Mouse (Mus musculus) hindbrain, postnatal 0 days (tissue): ENCODE measurements around the gene Fhl2. TPM values are rescaled to one million over a fixed set of nuclear protein-coding genes. Genes with fewer than 3 reads are reported as not detected.

ENCODE experiments used
- ATAC-seq: fragments of 200-750 bp; cut with Nextera tagmentation; 2 replicates; pipeline ENCODE4 v1.8.0; 2017; ENCODE audit warnings: mild to moderate bottlenecking, moderate TSS enrichment, moderate library complexity
- DNase-seq: peaks from one replicate; pipeline ENCODE4 v3.0.0-alpha.2; 2015; ENCODE audit warnings: low spot score
- H3K27ac ChIP-seq: fragments of 300-500 bp; sonication (generic); 2 replicates; pipeline ENCODE4 v1.5.1; 2014; ENCODE audit warnings: mild to moderate bottlenecking
- H3K27me3 ChIP-seq: fragments of 300-500 bp; sonication (generic); 2 replicates; pipeline ENCODE4 v1.6.1; 2014; ENCODE audit warnings: low read length, mixed read lengths; ENCODE audit not compliant: insufficient read depth
- H3K36me3 ChIP-seq: fragments of 300-500 bp; sonication (generic); 2 replicates; pipeline ENCODE4 v1.6.1; 2014; ENCODE audit warnings: low read length, mixed read lengths; ENCODE audit not compliant: insufficient read depth
- H3K4me1 ChIP-seq: fragments of 300-500 bp; sonication (generic); 2 replicates; pipeline ENCODE4 v1.6.1; 2014; ENCODE audit warnings: antibody characterized with exemption, low read length, mixed read lengths; ENCODE audit not compliant: insufficient read depth
- H3K4me2 ChIP-seq: fragments of 300-500 bp; sonication (generic); 2 replicates; pipeline ENCODE4 v1.6.1; 2014; ENCODE audit warnings: low read depth, mild to moderate bottlenecking, low read length, moderate library complexity, mixed read lengths
- H3K4me3 ChIP-seq: fragments of 300-500 bp; sonication (generic); 2 replicates; pipeline ENCODE4 v1.5.1; 2014; ENCODE audit warnings: low read length
- H3K9ac ChIP-seq: fragments of 300-500 bp; sonication (generic); replicated peaks from 2 replicates; pipeline ENCODE4 v1.6.1; 2014; ENCODE audit warnings: mild to moderate bottlenecking, low read length, moderate library complexity, mixed read lengths
- H3K9me3 ChIP-seq: fragments of 300-500 bp; sonication (generic); 2 replicates; pipeline ENCODE4 v1.6.1; 2016; ENCODE audit warnings: low read length, mixed read lengths
- CTCF ChIP-seq: IDR thresholded peaks from 2 replicates; pipeline ENCODE4 v1.5.1; 2016; ENCODE audit warnings: antibody characterized with exemption, control low read depth, low read depth
- WGBS: fragments of 180-500 bp; shearing (Covaris S2); extraction: QIAGEN DNeasy Blood & Tissue Kit; methylation state at CpG from one replicate; pipeline ENCODE4 v1.1.7; 2014; 5-methylcytosine and 5-hydroxymethylcytosine counted together
- polyA plus RNA-seq: library from polyadenylated mRNA; unstranded; fragments of >200 nt; fragmentation: Nextera tagmentation; extraction: Ambion mirVana; gene quantifications from 2 replicates; pipeline ENCODE4 v1.2.1, GENCODE M21; 2015
- total RNA-seq: library from RNA; depleted of rRNA; stranded (reverse); fragments of >200 nt; gene quantifications from 2 replicates; pipeline ENCODE4 v1.2.3, GENCODE M21; 2014

The Fhl2 gene
- total and polyA plus RNA-seq, 2 experiments from 2014 or later, result 24.5 to 29.7 TPM

DNA sequence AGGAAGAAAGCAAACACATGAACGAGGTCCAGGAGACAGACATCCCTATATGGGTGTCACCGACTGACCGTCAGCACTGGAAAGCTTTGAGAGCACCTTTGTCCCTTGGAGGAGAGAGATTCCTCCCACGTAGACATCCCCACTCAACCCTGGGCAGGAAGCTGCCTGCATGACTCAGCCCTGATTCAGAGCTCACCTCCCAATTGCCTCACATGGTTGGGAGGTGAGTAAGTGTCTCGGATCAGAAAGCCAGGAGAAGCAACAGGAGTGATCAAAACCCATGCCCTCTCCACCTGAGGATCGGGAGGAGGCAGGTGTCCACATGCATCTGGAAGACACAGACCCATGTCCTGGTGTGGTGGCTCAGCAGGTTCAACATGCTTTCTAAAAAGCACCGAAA lies 28.2 kb downstream of the Fhl2 start:
- no peak overlapping the region for H3K27ac ChIP-seq
- H3K4me2 ChIP-seq, result no peak overlapping the region
- H3K4me3 ChIP-seq, result no peak overlapping the region
- no peak for DNase-seq
- no peak overlapping the region for H3K9ac ChIP-seq
- H3K4me1 ChIP-seq, result no peaks in the 10 kb centered on the region
- WGBS, result 91% methylated on average over 7 of the region's 7 CpGs
- H3K36me3 ChIP-seq, result no peaks in the 10 kb centered on the region
- no peak for TF ChIP-seq CTCF
- H3K27me3 ChIP-seq, result no peaks in the 10 kb centered on the region
- 0 out of 2 replicates have a peak, but pooled peaks cover 4% of the 10 kb centered on the region for H3K9me3 ChIP-seq
- no peak for ATAC-seq

DNA sequence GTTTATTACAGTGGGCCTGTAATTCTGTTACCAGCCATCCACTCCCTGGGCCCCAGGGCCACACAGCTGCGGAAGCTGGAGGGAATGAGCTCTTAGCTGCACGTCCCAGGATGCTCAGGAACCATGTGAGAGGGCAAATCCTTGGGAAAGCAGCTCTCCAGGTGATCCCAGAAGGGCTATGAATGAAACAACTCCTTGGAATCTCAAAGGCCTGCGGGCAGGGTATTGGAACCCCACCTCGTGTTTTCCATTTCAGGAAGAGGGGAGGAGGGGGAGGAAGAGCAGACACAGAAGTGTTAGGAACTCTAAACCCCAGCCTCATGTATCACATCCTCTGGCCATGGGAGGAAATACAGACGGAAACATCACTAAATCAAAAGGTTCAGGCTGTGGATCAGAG lies 28.8 kb downstream of the Fhl2 start:
- WGBS, result 60% methylated on average over 5 of the region's 5 CpGs
- Histone ChIP-seq H3K36me3 (no peaks in the 10 kb centered on the region), H3K4me2 (no peak overlapping the region), H3K27me3 (no peaks in the 10 kb centered on the region), H3K9ac (no peak overlapping the region), H3K9me3 (0 out of 2 replicates have a peak, but pooled peaks cover 4% of the 10 kb centered on the region), H3K4me1 (no peaks in the 10 kb centered on the region), H3K4me3 (no peak overlapping the region), H3K27ac (no peak overlapping the region)
- ATAC-seq, result no peak
- no peak for DNase-seq
- no peak for TF ChIP-seq CTCF

DNA sequence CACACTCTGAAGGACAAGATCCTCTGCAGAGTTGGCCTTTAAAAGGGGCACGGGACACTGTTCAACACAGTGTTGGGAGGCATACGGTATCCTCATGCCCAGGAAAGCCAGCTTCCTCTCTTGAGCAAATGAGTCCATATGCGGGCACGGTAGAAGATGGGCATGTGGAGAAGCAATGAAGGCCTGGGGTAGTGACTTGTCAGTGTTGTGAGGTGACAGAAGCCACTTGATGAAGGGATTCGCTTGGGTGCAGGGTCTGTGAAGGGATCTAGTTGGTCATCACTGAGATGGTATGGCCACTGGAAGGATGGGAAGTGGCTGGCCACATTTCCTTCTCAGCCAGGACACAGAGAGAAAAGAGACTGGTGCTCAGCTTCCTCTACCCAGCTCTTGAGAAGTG lies 32.2 kb downstream of the Fhl2 start:
- no peak for TF ChIP-seq CTCF
- H3K9ac ChIP-seq, result no peak overlapping the region
- H3K4me2 ChIP-seq, result no peak overlapping the region

DNA sequence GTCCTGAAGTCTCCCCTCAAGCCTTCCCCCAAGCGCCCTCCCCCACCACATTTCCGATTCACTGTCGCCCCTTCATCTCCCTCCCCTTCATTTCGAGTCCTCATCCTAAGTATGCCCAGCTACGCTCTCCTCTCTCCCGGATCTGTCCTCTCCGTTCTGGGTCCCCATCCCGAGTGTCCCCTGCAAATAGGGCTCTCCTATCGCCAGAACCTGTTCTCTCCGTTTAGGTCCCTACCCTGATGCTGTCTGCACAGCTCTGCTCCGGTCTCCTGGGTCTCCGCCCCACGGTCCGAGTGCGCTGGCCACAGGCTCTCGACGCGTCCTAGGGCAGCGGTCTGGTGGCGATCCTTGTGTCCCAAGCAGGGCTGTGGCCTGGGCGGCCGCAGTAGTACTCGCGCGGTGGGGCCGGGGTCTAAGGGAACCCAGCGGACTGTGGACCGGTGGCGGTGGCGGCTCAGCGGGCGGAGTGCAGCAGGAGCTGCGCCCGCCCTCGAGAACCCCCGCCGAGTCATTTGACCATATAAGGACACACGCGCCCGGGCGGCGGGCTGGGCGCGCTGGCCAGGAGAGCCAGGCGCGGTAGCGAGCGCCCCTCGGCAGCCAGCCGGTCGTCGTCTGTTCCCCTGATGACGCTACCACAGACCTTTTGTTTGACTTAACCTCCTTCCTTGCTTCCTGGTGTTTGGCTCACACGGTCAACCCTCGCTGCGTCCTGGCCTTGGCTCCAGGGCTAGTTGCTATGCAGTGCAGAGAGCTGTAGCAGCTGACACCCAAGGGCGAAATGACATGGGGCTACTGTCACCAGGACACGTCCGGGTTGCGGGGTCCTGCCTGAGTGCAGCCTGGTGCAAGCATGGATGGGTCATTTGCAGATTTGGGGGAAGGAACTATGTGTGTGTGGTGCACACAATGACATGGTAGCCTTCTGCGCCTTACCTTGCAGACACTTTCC lies 33.0 kb downstream of the Fhl2 start:
- Histone ChIP-seq H3K27me3 (no peaks in the 10 kb centered on the region), H3K9me3 (0 out of 2 replicates have a peak, but pooled peaks cover 4% of the 10 kb centered on the region), H3K9ac (peak overlapping the region; percentile 78), H3K4me2 (peak overlapping the region; percentile 87), H3K36me3 (no peaks in the 10 kb centered on the region), H3K4me3 (peak overlapping the region; percentile 66), H3K4me1 (no peaks in the 10 kb centered on the region), H3K27ac (peak overlapping the region; percentile 78)
- ATAC-seq (peak; percentile 93), DNase-seq (peak; percentile 87)
- WGBS, result 4% methylated on average over 61 of the region's 61 CpGs
- no peak for TF ChIP-seq CTCF

More for the DNA sequence above, 32.2 kb downstream of the Fhl2 start:
- Histone ChIP-seq H3K27me3 (no peaks in the 10 kb centered on the region), H3K9me3 (0 out of 2 replicates have a peak, but pooled peaks cover 4% of the 10 kb centered on the region), H3K36me3 (no peaks in the 10 kb centered on the region), H3K4me1 (no peaks in the 10 kb centered on the region), H3K27ac (no peak overlapping the region), H3K4me3 (no peak overlapping the region)
- ATAC-seq (no peak), DNase-seq (no peak)
- 94% methylated on average over 5 of the region's 5 CpGs for WGBS

DNA sequence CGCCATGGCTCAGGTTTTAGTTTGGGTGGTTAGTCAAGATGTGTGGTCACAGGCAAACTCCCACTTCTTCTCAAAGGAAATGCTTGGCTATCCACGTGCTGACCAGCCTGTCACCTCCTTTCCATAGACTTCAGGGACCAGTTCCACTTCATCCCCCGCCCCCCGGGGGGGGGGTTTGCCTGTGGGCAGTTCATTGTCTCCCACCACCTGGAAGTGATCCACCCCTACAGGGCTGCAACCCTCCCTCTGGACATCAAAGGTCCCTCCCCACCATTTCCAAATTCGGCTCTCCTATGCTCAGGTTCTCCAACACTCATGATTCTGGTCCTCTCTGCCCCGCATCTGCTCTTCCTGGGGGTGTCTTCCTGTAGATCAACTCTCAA lies 33.7 kb downstream of the Fhl2 start:
- ATAC-seq, result peak; percentile 28; the same call in 1 of the 2 replicates
- H3K36me3 ChIP-seq, result no peaks in the 10 kb centered on the region
- peak overlapping the region; percentile 66 for H3K4me3 ChIP-seq
- TF ChIP-seq CTCF, result no peak
- H3K27me3 ChIP-seq, result no peaks in the 10 kb centered on the region
- peak; percentile 17 for DNase-seq
- no peaks in the 10 kb centered on the region for H3K4me1 ChIP-seq
- H3K9me3 ChIP-seq, result 0 out of 2 replicates have a peak, but pooled peaks cover 4% of the 10 kb centered on the region
- 2% methylated on average over 6 of the region's 6 CpGs for WGBS
- H3K27ac ChIP-seq, result peak overlapping the region; percentile 78
- H3K9ac ChIP-seq, result peak overlapping the region; percentile 78
- H3K4me2 ChIP-seq, result peak overlapping the region; percentile 87

DNA sequence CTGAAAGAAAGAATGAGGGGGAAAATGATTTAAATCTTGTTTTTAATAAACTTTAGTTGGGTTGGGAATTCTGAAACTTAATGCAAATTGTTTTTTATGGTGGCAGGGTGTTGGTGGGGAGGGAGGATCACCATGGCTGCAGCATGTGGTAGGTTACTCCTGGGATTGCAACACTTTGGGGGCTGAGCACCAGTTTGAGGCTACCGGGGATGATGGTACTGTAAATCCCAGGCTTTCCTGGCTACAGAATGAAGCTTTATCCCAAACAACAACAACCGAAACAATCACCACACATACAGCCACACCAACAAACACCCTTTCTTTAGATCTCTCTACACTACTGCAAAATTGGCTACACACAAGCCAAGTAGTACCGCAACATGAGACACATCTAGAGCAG lies 34.4 kb downstream of the Fhl2 start:
- H3K4me3 ChIP-seq, result no peak overlapping the region; the same call in 1 of the 2 replicates

More for the DNA sequence above, 34.4 kb downstream of the Fhl2 start:
- 93% methylated on average over 3 of the region's 3 CpGs for WGBS
- no peak for ATAC-seq
- H3K36me3 ChIP-seq, result no peaks in the 10 kb centered on the region
- no peak overlapping the region for H3K9ac ChIP-seq
- H3K4me2 ChIP-seq, result 0 out of 2 replicates have a peak overlapping the region, but pooled peaks have one; percentile 87
- DNase-seq, result no peak
- no peaks in the 10 kb centered on the region for H3K4me1 ChIP-seq
- TF ChIP-seq CTCF, result no peak
- no peak overlapping the region for H3K27ac ChIP-seq
- H3K27me3 ChIP-seq, result no peaks in the 10 kb centered on the region
- 0 out of 2 replicates have a peak, but pooled peaks cover 4% of the 10 kb centered on the region for H3K9me3 ChIP-seq
